Mouse (Mus musculus): ENCODE data around the gene Sept4. TPM values are rescaled to one million over a fixed set of nuclear protein-coding genes. Genes with fewer than 3 reads are reported as not detected.

The Sept4 gene
- polyA plus RNA-seq, 1 experiment from 2014 or later, result 10.1 TPM

GRCm38 (mm10) chr11:87615551-87615950, 46.8 kb downstream of the Sept4 start:
- Histone ChIP-seq H3K4me2 (no peak overlapping the region), H3K36me3 (peaks cover 82% of the 10 kb centered on the region), H3K9me3 (replicated peaks) (peaks cover 4% of the 10 kb centered on the region; the same call in 1 of the 2 replicates), H3K27ac (no peak overlapping the region), H3K4me1 (peaks cover 27% of the 10 kb centered on the region), H3K27me3 (replicated peaks) (no peaks in the 10 kb centered on the region), H3K4me3 (no peak overlapping the region), H3K9ac (no peak overlapping the region)
- no peak for ATAC-seq
- WGBS (ENCODE audit: insufficient replicate concordance), result 88% methylated on average over 5 of the region's 5 CpGs

GRCm38 (mm10) chr11:87615952-87616351, 47.2 kb downstream of the Sept4 start:
- Histone ChIP-seq H3K4me2 (no peak overlapping the region), H3K36me3 (peaks cover 78% of the 10 kb centered on the region), H3K9me3 (replicated peaks) (peaks cover 4% of the 10 kb centered on the region; the same call in 1 of the 2 replicates), H3K4me3 (no peak overlapping the region), H3K27ac (no peak overlapping the region), H3K27me3 (replicated peaks) (no peaks in the 10 kb centered on the region), H3K4me1 (peaks cover 31% of the 10 kb centered on the region), H3K9ac (no peak overlapping the region)
- no peak for ATAC-seq
- 85% methylated on average over 2 of the region's 2 CpGs for WGBS (ENCODE audit: insufficient replicate concordance)

GRCm38 (mm10) chr11:87616790-87617474, 48.2 kb downstream of the Sept4 start, which contains the start of gene Hsf5:
Gene Hsf5 (plus strand): TSS chr11:87617164.
- peaks cover 32% of the 10 kb centered on the region for H3K4me1 ChIP-seq
- peaks cover 4% of the 10 kb centered on the region; the same call in 1 of the 2 replicates for H3K9me3 ChIP-seq (replicated peaks)
- no peak within 1 kb of the TSS for H3K9ac ChIP-seq
- no peaks in the 10 kb centered on the region for H3K27me3 ChIP-seq (replicated peaks)
- no peak for ATAC-seq
- WGBS (ENCODE audit: insufficient replicate concordance), result 88% methylated on average over 58 of the region's 69 CpGs
- H3K36me3 ChIP-seq, result peaks cover 69% of the 10 kb centered on the region
- no peak within 1 kb of the TSS for H3K4me2 ChIP-seq
- peak within 1 kb of the TSS; percentile 60; the same call in 1 of the 2 replicates for H3K27ac ChIP-seq
- H3K4me3 ChIP-seq, result no peak within 1 kb of the TSS

GRCm38 (mm10) chr11:87617606-87618005, 48.9 kb downstream of the Sept4 start:
- Histone ChIP-seq H3K4me1 (peaks cover 32% of the 10 kb centered on the region), H3K36me3 (peaks cover 65% of the 10 kb centered on the region), H3K9me3 (replicated peaks) (peaks cover 4% of the 10 kb centered on the region; the same call in 1 of the 2 replicates), H3K27me3 (replicated peaks) (no peaks in the 10 kb centered on the region), H3K4me2 (no peak overlapping the region), H3K9ac (no peak overlapping the region), H3K4me3 (no peak overlapping the region), H3K27ac (0 out of 2 replicates have a peak overlapping the region, but pooled peaks have one; percentile 60)
- 94% methylated on average over 32 of the region's 32 CpGs for WGBS (ENCODE audit: insufficient replicate concordance)
- ATAC-seq, result no peak

DNA sequence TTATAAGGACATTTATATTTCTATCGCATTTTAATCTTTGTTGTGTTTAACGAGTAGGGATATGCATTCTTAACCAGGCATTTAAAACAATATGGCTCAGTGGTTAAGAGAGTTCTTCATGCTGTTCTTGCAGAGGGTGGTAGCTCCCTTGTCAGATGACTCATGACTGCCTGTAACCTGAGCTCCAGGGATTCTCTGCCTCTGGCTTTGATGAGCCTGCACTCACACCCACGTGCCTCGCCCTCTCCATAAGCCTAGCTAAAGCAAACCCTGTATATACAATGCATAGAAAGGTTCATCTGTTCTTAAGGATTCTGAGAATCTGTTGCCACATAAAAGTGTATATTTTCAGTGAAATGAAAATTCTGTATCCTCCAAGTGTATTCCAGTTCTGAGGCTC, 54.5 kb downstream of the Sept4 start:
- 81% methylated on average over 4 of the region's 4 CpGs for WGBS (ENCODE audit: insufficient replicate concordance)
- H3K27ac ChIP-seq, result no peak overlapping the region
- no peak for ATAC-seq
- H3K9me3 ChIP-seq (replicated peaks), result no peaks in the 10 kb centered on the region
- no peak overlapping the region for H3K9ac ChIP-seq
- no peak overlapping the region for H3K4me2 ChIP-seq
- H3K36me3 ChIP-seq, result peaks cover 38% of the 10 kb centered on the region
- no peaks in the 10 kb centered on the region for H3K27me3 ChIP-seq (replicated peaks)
- peaks cover 25% of the 10 kb centered on the region for H3K4me1 ChIP-seq
- H3K4me3 ChIP-seq, result no peak overlapping the region

DNA sequence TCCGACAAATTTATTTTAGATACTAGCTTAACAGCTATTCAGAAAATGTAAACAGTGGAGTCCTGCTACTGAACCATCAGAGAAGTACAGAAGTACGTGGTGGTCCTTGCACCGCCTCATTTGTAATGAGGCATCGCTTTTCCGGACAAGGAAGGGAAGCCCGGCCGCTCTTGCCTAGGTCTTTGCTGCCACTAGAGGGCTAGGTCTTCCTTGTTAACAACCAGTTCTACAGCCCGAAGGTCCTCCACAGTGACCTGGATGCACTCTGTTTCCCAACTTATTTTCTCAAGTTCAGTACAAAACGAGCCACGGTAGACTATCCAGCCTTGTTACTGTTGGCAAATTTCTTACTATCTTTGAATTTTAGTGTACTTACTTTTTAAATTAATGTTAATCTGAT, 61.2 kb downstream of the Sept4 start:
- H3K27ac ChIP-seq, result no peak overlapping the region
- no peaks in the 10 kb centered on the region for H3K27me3 ChIP-seq (replicated peaks)
- H3K4me2 ChIP-seq, result 0 out of 2 replicates have a peak overlapping the region, but pooled peaks have one; percentile 17
- H3K36me3 ChIP-seq, result peaks cover 12% of the 10 kb centered on the region
- 19% methylated on average over 10 of the region's 10 CpGs for WGBS (ENCODE audit: insufficient replicate concordance)
- H3K9ac ChIP-seq, result no peak overlapping the region
- ATAC-seq, result no peak
- no peak overlapping the region for H3K4me3 ChIP-seq
- H3K9me3 ChIP-seq (replicated peaks), result no peaks in the 10 kb centered on the region
- H3K4me1 ChIP-seq, result peaks cover 3% of the 10 kb centered on the region; the same call in 1 of the 2 replicates

DNA sequence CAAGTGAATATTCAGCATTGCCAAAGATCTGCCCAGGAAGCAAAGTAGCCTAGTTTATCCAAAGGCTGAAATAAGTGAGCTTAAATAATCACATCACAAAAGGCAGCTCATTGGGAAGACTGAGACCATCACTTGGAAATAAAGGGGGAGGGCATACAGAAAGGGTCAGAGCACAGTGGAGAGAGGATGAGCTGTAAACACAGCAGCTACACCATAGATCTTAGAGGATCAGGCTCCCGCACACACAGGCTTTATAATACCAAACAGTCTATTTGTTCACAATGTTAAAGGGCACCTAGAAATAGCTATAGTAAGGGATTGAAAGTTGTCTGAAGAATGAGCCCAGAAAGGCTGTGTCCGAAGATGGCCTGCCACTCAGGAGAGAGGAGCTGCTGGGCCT, 70.1 kb downstream of the Sept4 start:
- Histone ChIP-seq H3K36me3 (no peaks in the 10 kb centered on the region), H3K4me1 (peaks cover 13% of the 10 kb centered on the region), H3K9me3 (replicated peaks) (no peaks in the 10 kb centered on the region), H3K4me2 (peak overlapping the region; percentile 88), H3K27ac (peak overlapping the region; percentile 64), H3K4me3 (peak overlapping the region; percentile 57), H3K27me3 (replicated peaks) (no peaks in the 10 kb centered on the region), H3K9ac (peak overlapping the region; percentile 73)
- WGBS (ENCODE audit: insufficient replicate concordance), result 33% methylated on average over 2 of the region's 2 CpGs
- peak; percentile 62 for ATAC-seq

GRCm38 (mm10) chr11:87639206-87639605, 70.5 kb downstream of the Sept4 start:
- Histone ChIP-seq H3K27me3 (replicated peaks) (no peaks in the 10 kb centered on the region), H3K36me3 (no peaks in the 10 kb centered on the region), H3K4me2 (peak overlapping the region; percentile 88), H3K9me3 (replicated peaks) (no peaks in the 10 kb centered on the region), H3K27ac (peak overlapping the region; percentile 64), H3K4me1 (peaks cover 13% of the 10 kb centered on the region), H3K9ac (peak overlapping the region; percentile 73), H3K4me3 (peak overlapping the region; percentile 57)
- peak; percentile 96 for ATAC-seq
- under 1% methylated on average over 29 of the region's 29 CpGs for WGBS (ENCODE audit: insufficient replicate concordance)

Other genes with a start within 250 kb of the Sept4 start
- 2.9 and 3.4 TPM in 2 replicates for gene Ppm1e, start 209.9 kb upstream of the Sept4 start, polyA plus RNA-seq (2016; fragmentation: Nextera tagmentation; extraction: Ambion mirVana)
- 5.0 and 5.9 TPM in 2 replicates for gene Rad51c, start 163.9 kb upstream of the Sept4 start, polyA plus RNA-seq (2016; fragmentation: Nextera tagmentation; extraction: Ambion mirVana)
- not detected in 2 replicates for gene Tex14, start 163.8 kb upstream of the Sept4 start, polyA plus RNA-seq (2016; fragmentation: Nextera tagmentation; extraction: Ambion mirVana)
- gene Gm11492, start 2.2 kb upstream of the Sept4 start, polyA plus RNA-seq (2016; fragmentation: Nextera tagmentation; extraction: Ambion mirVana), result not detected in 2 replicates
- 17.5 and 19.3 TPM in 2 replicates for gene Mtmr4, start 23.3 kb downstream of the Sept4 start, polyA plus RNA-seq (2016; fragmentation: Nextera tagmentation; extraction: Ambion mirVana)
- 0.02 and 0.05 TPM in 2 replicates for gene Hsf5, start 48.3 kb downstream of the Sept4 start, polyA plus RNA-seq (2016; fragmentation: Nextera tagmentation; extraction: Ambion mirVana)
- gene Rnf43, start 93.8 kb downstream of the Sept4 start, polyA plus RNA-seq (2016; fragmentation: Nextera tagmentation; extraction: Ambion mirVana), result 5.3 and 6.9 TPM in 2 replicates
- gene Supt4a, start 168.6 kb downstream of the Sept4 start, polyA plus RNA-seq (2016; fragmentation: Nextera tagmentation; extraction: Ambion mirVana), result 207 and 209 TPM in 2 replicates
- 5.9 and 6.2 TPM in 2 replicates for gene Tspoap1, start 191.6 kb downstream of the Sept4 start, polyA plus RNA-seq (2016; fragmentation: Nextera tagmentation; extraction: Ambion mirVana)
- 209 and 217 TPM in 2 replicates for gene Mpo, start 224.7 kb downstream of the Sept4 start, polyA plus RNA-seq (2016; fragmentation: Nextera tagmentation; extraction: Ambion mirVana)